7 mouse cellular contexts compared by ENCODE assay signal in genomic region chr9:3001948-3002659, GRCm38 (mm10). TPM values are rescaled to one million over a fixed set of nuclear protein-coding genes. Genes with fewer than 3 reads are reported as not detected.
DNase-seq lines count a peak whose midpoint lies in the region; ATAC-seq and TF ChIP-seq lines count a peak whose summit lies in the region.
"Not testable (repeated sequence)": the region's sequence is repeated elsewhere in the genome, so short reads cannot be mapped to it uniquely, and the experiment has no call there.

No protein-coding gene starts in this region.

- ATAC-seq in embryonic facial prominence, embryonic 14.5 days (ENCODE audit: low read depth) = peak; percentile 85
- peak; percentile 81 for ATAC-seq in intestine, postnatal 0 days
- peak; percentile 48; the same call in 1 of the 2 replicates for ATAC-seq in megakaryocyte-erythroid progenitor cell, adult 5-6 weeks (replicated peaks; ENCODE audit: low FRiP score, low TSS enrichment, poor library complexity, severe bottlenecking)

- not testable (repeated sequence) for H3K36me3 ChIP-seq in embryonic facial prominence, embryonic 14.5 days (ENCODE audit: control insufficient read depth, insufficient read depth, low read length); intestine, postnatal 0 days (ENCODE audit: control insufficient read depth, insufficient read depth)

- H3K27ac ChIP-seq in embryonic facial prominence, embryonic 14.5 days (replicated peaks; ENCODE audit: low read depth, low read length); intestine, postnatal 0 days (ENCODE audit: low read depth, low read length): not testable (repeated sequence)

- not testable (repeated sequence) for H3K9ac ChIP-seq in embryonic facial prominence, embryonic 14.5 days (ENCODE audit: low read depth, low read length); intestine, postnatal 0 days (ENCODE audit: low read depth, low read length)

- not testable (repeated sequence) for H3K4me2 ChIP-seq in embryonic facial prominence, embryonic 14.5 days (ENCODE audit: low read depth, low read length); intestine, postnatal 0 days (replicated peaks; ENCODE audit: low read depth)

- not testable (repeated sequence) for H3K4me3 ChIP-seq in embryonic facial prominence, embryonic 14.5 days (ENCODE audit: low read depth, low read length); intestine, postnatal 0 days (ENCODE audit: low read depth, low read length)

- intact Hi-C loops in left cerebral cortex, postnatal 14 days (cut with DNase I) = not testable (repeated sequence)

- 53% methylated on average over 8 of the region's 11 CpGs for WGBS in embryonic facial prominence, embryonic 14.5 days
- 58% methylated on average over 8 of the region's 11 CpGs for WGBS in intestine, postnatal 0 days

- not testable (repeated sequence) for H3K9me3 ChIP-seq in embryonic facial prominence, embryonic 14.5 days (ENCODE audit: control insufficient read depth, low read length); intestine, postnatal 0 days (ENCODE audit: control insufficient read depth)

- DNase-seq in adrenal gland, postnatal 10 days = peak; percentile 100
- DNase-seq in embryonic facial prominence, embryonic 14.5 days (ENCODE audit: low spot score) = peak; percentile 6
- peak; percentile 94 to 97 for DNase-seq in heart, adult 18-20 months
- peak; percentile 100 for DNase-seq in left cerebral cortex, postnatal 14 days (ENCODE audit: low spot score in 2 of 2)
- DNase-seq in right cerebral cortex, postnatal 25 days = peak; percentile 85

- H3K27me3 ChIP-seq in embryonic facial prominence, embryonic 14.5 days (replicated peaks; ENCODE audit: control insufficient read depth, insufficient read depth, low read length); intestine, postnatal 0 days (replicated peaks; ENCODE audit: control insufficient read depth, insufficient read depth, low read length): not testable (repeated sequence)

- not testable (repeated sequence) for H3K4me1 ChIP-seq in embryonic facial prominence, embryonic 14.5 days (ENCODE audit: control insufficient read depth, insufficient read depth, low read length); intestine, postnatal 0 days (replicated peaks; ENCODE audit: control insufficient read depth, insufficient read depth, low read length)

- 0 out of 2 replicates have a peak, but pooled peaks have one; percentile 4 for TF ChIP-seq CTCF in intestine, postnatal 0 days (IDR thresholded peaks at IDR 0.05; ENCODE audit: low read depth)

RNA-seq across cellular contexts. Expression of gene Gm11168, which starts 1.0 kb away (rescaled TPM):
- 1 to 10 TPM in 1 of 2 experiments, not detected in 1; 1.1 TPM for total RNA-seq in adrenal gland, postnatal 10 days (2021)
- not detected in 2 replicates for polyA plus RNA-seq in embryonic facial prominence, embryonic 14.5 days (2014; fragmentation: Nextera tagmentation; extraction: Ambion mirVana)
- total RNA-seq in heart, adult 18-20 months (2021) = not detected
- not detected in 2 replicates for polyA plus RNA-seq in intestine, postnatal 0 days (2015; fragmentation: Nextera tagmentation; extraction: Ambion mirVana)
- total RNA-seq in left cerebral cortex, postnatal 14 days (2021) = not detected
- total RNA-seq in megakaryocyte-erythroid progenitor cell, adult 5-6 weeks (2014; fragmentation: Nextera tagmentation) = 0.76 and 1.6 TPM in 2 replicates
- total RNA-seq in megakaryocyte-erythroid progenitor cell, adult 5-6 weeks (2017) = not detected in 2 replicates

RNA-seq across cellular contexts. Expression of gene Gm10722, which starts 1.4 kb away (rescaled TPM):
- not detected for total RNA-seq in adrenal gland, postnatal 10 days (2021)
- polyA plus RNA-seq in embryonic facial prominence, embryonic 14.5 days (2014; fragmentation: Nextera tagmentation; extraction: Ambion mirVana) = not detected in 2 replicates
- total RNA-seq in heart, adult 18-20 months (2021) = not detected
- polyA plus RNA-seq in intestine, postnatal 0 days (2015; fragmentation: Nextera tagmentation; extraction: Ambion mirVana) = not detected in 2 replicates
- not detected for total RNA-seq in left cerebral cortex, postnatal 14 days (2021)
- total RNA-seq in megakaryocyte-erythroid progenitor cell, adult 5-6 weeks (2014; fragmentation: Nextera tagmentation) = 0.42 TPM in 1 of 2 replicates, not detected in the other
- total RNA-seq in megakaryocyte-erythroid progenitor cell, adult 5-6 weeks (2017) = not detected in 2 replicates

RNA-seq across cellular contexts. Expression of gene Gm10721, which starts 10.8 kb away (rescaled TPM):
- 1 to 10 TPM in 1 of 2 experiments, not detected in 1; 1.1 TPM for total RNA-seq in adrenal gland, postnatal 10 days (2021)
- not detected in 2 replicates for polyA plus RNA-seq in embryonic facial prominence, embryonic 14.5 days (2014; fragmentation: Nextera tagmentation; extraction: Ambion mirVana)
- under 1 TPM; 0.57 to 0.77 TPM for total RNA-seq in heart, adult 18-20 months (2021)
- polyA plus RNA-seq in intestine, postnatal 0 days (2015; fragmentation: Nextera tagmentation; extraction: Ambion mirVana) = not detected in 2 replicates
- not detected for total RNA-seq in left cerebral cortex, postnatal 14 days (2021)
- 0.77 and 2.1 TPM in 2 replicates for total RNA-seq in megakaryocyte-erythroid progenitor cell, adult 5-6 weeks (2014; fragmentation: Nextera tagmentation)
- not detected in 2 replicates for total RNA-seq in megakaryocyte-erythroid progenitor cell, adult 5-6 weeks (2017)

RNA-seq across cellular contexts. Expression of gene Gm10720, which starts 13.3 kb away (rescaled TPM):
- total RNA-seq in adrenal gland, postnatal 10 days (2021) = not detected
- polyA plus RNA-seq in embryonic facial prominence, embryonic 14.5 days (2014; fragmentation: Nextera tagmentation; extraction: Ambion mirVana) = not detected in 2 replicates
- total RNA-seq in heart, adult 18-20 months (2021) = not detected
- not detected in 2 replicates for polyA plus RNA-seq in intestine, postnatal 0 days (2015; fragmentation: Nextera tagmentation; extraction: Ambion mirVana)
- not detected for total RNA-seq in left cerebral cortex, postnatal 14 days (2021)
- not detected in 2 replicates for total RNA-seq in megakaryocyte-erythroid progenitor cell, adult 5-6 weeks (2014; fragmentation: Nextera tagmentation)
- total RNA-seq in megakaryocyte-erythroid progenitor cell, adult 5-6 weeks (2017) = 5.9 TPM in 1 of 2 replicates, not detected in the other

RNA-seq across cellular contexts. Expression of gene Gm10719, which starts 15.1 kb away (rescaled TPM):
- 1 to 10 TPM; 1.3 to 1.7 TPM for total RNA-seq in adrenal gland, postnatal 10 days (2021)
- not detected in 2 replicates for polyA plus RNA-seq in embryonic facial prominence, embryonic 14.5 days (2014; fragmentation: Nextera tagmentation; extraction: Ambion mirVana)
- 1 to 10 TPM in 1 of 2 experiments, not detected in 1; 1.3 TPM for total RNA-seq in heart, adult 18-20 months (2021)
- polyA plus RNA-seq in intestine, postnatal 0 days (2015; fragmentation: Nextera tagmentation; extraction: Ambion mirVana) = 0.50 TPM in 1 of 2 replicates, not detected in the other
- 1 to 10 TPM in 1 of 2 experiments, not detected in 1; 1.5 TPM for total RNA-seq in left cerebral cortex, postnatal 14 days (2021)
- 1.6 and 2.3 TPM in 2 replicates for total RNA-seq in megakaryocyte-erythroid progenitor cell, adult 5-6 weeks (2014; fragmentation: Nextera tagmentation)
- not detected in 2 replicates for total RNA-seq in megakaryocyte-erythroid progenitor cell, adult 5-6 weeks (2017)

Comparison
In these comparisons a context has a peak if more than half of its experiments do, and no peak if none do; other contexts are left out.
1. DNase-seq: peak in every context shown above with its lines; median percentile 100 in adrenal gland, postnatal 10 days; 100 in left cerebral cortex, postnatal 14 days; 96 in heart, adult 18-20 months; 85 in right cerebral cortex, postnatal 25 days; 6 in embryonic facial prominence, embryonic 14.5 days.